In genomic region chr7:65416506-65416905, GRCm38 (mm10) we compare ENCODE assay signal across 17 mouse cellular contexts.
DNase-seq lines count a peak whose midpoint lies in the region; ATAC-seq and TF ChIP-seq lines count a peak whose summit lies in the region.
"Had no signal": no experiment of that assay in that cellular context is flagged by ENCODE, and none has a peak within 500 bp of the region (broad histone marks: within the 10 kb centered on the region; RNA-seq: fewer than 3 reads in every experiment).

No protein-coding gene starts in this region.

- no peaks in the 10 kb centered on the region for H3K27me3 ChIP-seq in heart, embryonic 15.5 days
- no peaks in the 10 kb centered on the region for H3K27me3 ChIP-seq in lung, postnatal 0 days (replicated peaks; ENCODE audit: insufficient read depth, low read length)
- H3K27me3 ChIP-seq: embryonic facial prominence, embryonic 12.5 days; forebrain, embryonic 15.5 days; midbrain, embryonic 15.5 days had no signal

- TF ChIP-seq EP300 in lung, postnatal 0 days (IDR thresholded peaks at IDR 0.05): no peak

- DNase-seq in heart, postnatal 10 days: no peak
- peak; percentile 35 for DNase-seq in kidney, postnatal 10 days
- no peak for DNase-seq in kidney, adult 11 months
- DNase-seq in lung, postnatal 0 days (ENCODE audit: low spot score): no peak
- DNase-seq in lung, postnatal 36 days: no peak
- DNase-seq in cerebellum, postnatal 10 days: no peak
- DNase-seq: cerebellum, postnatal 14 days; thymus, postnatal 25 days had no signal

- no peak overlapping the region for H3K4me3 ChIP-seq in heart, embryonic 15.5 days
- H3K4me3 ChIP-seq in lung, postnatal 0 days (ENCODE audit: low read depth, low read length): no peak overlapping the region
- H3K4me3 ChIP-seq: embryonic facial prominence, embryonic 12.5 days; forebrain, embryonic 15.5 days; liver, embryonic 15.5 days; megakaryocyte, embryonic 14.5 days; midbrain, embryonic 15.5 days had no signal

- H3K36me3 ChIP-seq in heart, embryonic 15.5 days: no peaks in the 10 kb centered on the region
- no peaks in the 10 kb centered on the region for H3K36me3 ChIP-seq in lung, postnatal 0 days (ENCODE audit: insufficient read depth, low read length)
- H3K36me3 ChIP-seq: embryonic facial prominence, embryonic 12.5 days; forebrain, embryonic 15.5 days; G1E; liver, embryonic 15.5 days; midbrain, embryonic 15.5 days had no signal

- no peak for ATAC-seq in heart, embryonic 15.5 days (replicated peaks; ENCODE audit: insufficient number of reproducible peaks, insufficient read depth, low FRiP score, low read depth)
- no peak for ATAC-seq in lung, postnatal 0 days
- ATAC-seq: CD4-positive, CD25-positive, alpha-beta regulatory T cell, adult 4 months; forebrain, embryonic 15.5 days; inflammation-experienced regulatory T-cells, adult 6 months; midbrain, embryonic 15.5 days had no signal

- TF ChIP-seq CTCF in lung, postnatal 0 days (IDR thresholded peaks at IDR 0.05): no peak

- WGBS in heart, embryonic 15.5 days: 78% methylated on average over 3 of the region's 3 CpGs
- WGBS in lung, postnatal 0 days: 78% methylated on average over 3 of the region's 3 CpGs

- H3K27ac ChIP-seq in heart, embryonic 15.5 days: peak overlapping the region; percentile 71
- peak overlapping the region; percentile 68; the same call in 1 of the 2 replicates for H3K27ac ChIP-seq in lung, postnatal 0 days (ENCODE audit: low read length)
- H3K27ac ChIP-seq: embryonic facial prominence, embryonic 12.5 days; forebrain, embryonic 15.5 days; liver, embryonic 15.5 days had no signal

- H3K9me3 ChIP-seq in heart, embryonic 15.5 days (replicated peaks): no peaks in the 10 kb centered on the region
- no peaks in the 10 kb centered on the region for H3K9me3 ChIP-seq in lung, postnatal 0 days (ENCODE audit: low read length)
- H3K9me3 ChIP-seq: embryonic facial prominence, embryonic 12.5 days; forebrain, embryonic 15.5 days; G1E; liver, embryonic 15.5 days; megakaryocyte, embryonic 14.5 days; midbrain, embryonic 15.5 days had no signal

- H3K4me1 ChIP-seq in heart, embryonic 15.5 days (replicated peaks): peaks cover 53% of the 10 kb centered on the region
- H3K4me1 ChIP-seq in lung, postnatal 0 days (ENCODE audit: insufficient read depth, low read depth, low read length): peaks cover 16% of the 10 kb centered on the region; the same call in 1 of the 2 replicates
- H3K4me1 ChIP-seq: liver, embryonic 15.5 days had no signal

- no peak overlapping the region for H3K9ac ChIP-seq in heart, embryonic 15.5 days
- no peak overlapping the region for H3K9ac ChIP-seq in lung, postnatal 0 days (replicated peaks; ENCODE audit: low read depth)
- H3K9ac ChIP-seq: embryonic facial prominence, embryonic 12.5 days; forebrain, embryonic 15.5 days; liver, embryonic 15.5 days; midbrain, embryonic 15.5 days had no signal

- intact Hi-C loops in heart, postnatal 10 days (cut with DNase I): no loop called here

- H3K4me2 ChIP-seq in heart, embryonic 15.5 days: no peak overlapping the region
- H3K4me2 ChIP-seq in lung, postnatal 0 days (replicated peaks; ENCODE audit: low read depth, low read length): no peak overlapping the region
- H3K4me2 ChIP-seq: embryonic facial prominence, embryonic 12.5 days; forebrain, embryonic 15.5 days; liver, embryonic 15.5 days; midbrain, embryonic 15.5 days had no signal
